Mouse (Mus musculus) liver, embryonic 14.5 days (tissue): ENCODE measurements around the gene Prrc2b. TPM values are rescaled to one million over a fixed set of nuclear protein-coding genes. Genes with fewer than 3 reads are reported as not detected.

Experiments
- ATAC-seq: fragments of 200-750 bp; cut with Nextera tagmentation; 2 replicates; pipeline ENCODE4 v1.8.0; 2017; ENCODE audit warnings: moderate number of reproducible peaks, mild to moderate bottlenecking, moderate library complexity; ENCODE audit not compliant: insufficient read depth
- DNase-seq, 3 experiments: peaks; one replicate each; pipeline ENCODE4 v3.0.0-alpha.2; 2012 to 2013; ENCODE audit warnings: low read depth in 3 of 3, low spot score in 3 of 3
- H3K27ac ChIP-seq: fragments of 300-500 bp; sonication (generic); 2 replicates; pipeline ENCODE4 v1.5.1; 2014; ENCODE audit warnings: moderate library complexity, mild to moderate bottlenecking, control low read depth, inconsistent platforms
- H3K27me3 ChIP-seq: fragments of 300-500 bp; sonication (generic); 2 replicates; pipeline ENCODE4 v1.6.1; 2014; ENCODE audit warnings: mild to moderate bottlenecking, low read length, moderate library complexity; ENCODE audit not compliant: control insufficient read depth, insufficient read depth
- H3K36me3 ChIP-seq: fragments of 300-500 bp; sonication (generic); replicated peaks from 2 replicates; pipeline ENCODE4 v1.6.1; 2014; ENCODE audit warnings: low read depth; ENCODE audit not compliant: control insufficient read depth, insufficient read depth
- H3K4me1 ChIP-seq, 2 experiments: fragments of 200-500 bp in 1 of 2; fragments of 300-500 bp in 1 of 2; sonication (generic) in 1 of 2; replicated peaks; 2 replicates each; pipeline ENCODE4 v1.6.1; 2012 to 2014; ENCODE audit warnings: antibody characterized with exemption in 1 of 2, inconsistent platforms in 1 of 2, low read length in 1 of 2; ENCODE audit not compliant: control insufficient read depth in 2 of 2, insufficient read depth in 2 of 2
- H3K4me2 ChIP-seq: fragments of 300-500 bp; sonication (generic); 2 replicates; pipeline ENCODE4 v1.6.1; 2014; ENCODE audit warnings: low read depth, mild to moderate bottlenecking, control low read depth, moderate library complexity
- H3K4me3 ChIP-seq, 2 experiments: fragments of 200-500 bp in 1 of 2; fragments of 300-500 bp in 1 of 2; sonication (generic) in 1 of 2; 2 replicates each; pipeline ENCODE4 v1.5.1; 2012 to 2014; ENCODE audit warnings: low read depth in 2 of 2, low read length in 2 of 2, mild to moderate bottlenecking in 2 of 2, control low read depth in 1 of 2, inconsistent platforms in 1 of 2, moderate library complexity in 1 of 2; ENCODE audit not compliant: insufficient read depth in 1 of 2
- H3K9ac ChIP-seq: fragments of 300-500 bp; sonication (generic); replicated peaks from 2 replicates; pipeline ENCODE4 v1.6.1; 2014; ENCODE audit warnings: mild to moderate bottlenecking, control low read depth, moderate library complexity
- H3K9me3 ChIP-seq: fragments of 300-500 bp; sonication (generic); 2 replicates; pipeline ENCODE4 v1.6.1; 2016; ENCODE audit warnings: low read length, mixed read lengths; ENCODE audit not compliant: control insufficient read depth
- CTCF ChIP-seq: IDR thresholded peaks from 2 replicates; pipeline ENCODE4 v1.5.1; 2016; ENCODE audit warnings: antibody characterized with exemption, low read depth, control low read depth
- EP300 ChIP-seq: IDR thresholded peaks from 2 replicates; pipeline ENCODE4 v1.6.1; 2016; ENCODE audit warnings: antibody characterized with exemption, low read depth
- WGBS: fragments of 180-500 bp; shearing (Covaris S2); extraction: QIAGEN DNeasy Blood & Tissue Kit; methylation state at CpG from one replicate; pipeline ENCODE4 v1.1.7; 2014; ENCODE audit not compliant: insufficient replicate concordance; 5-methylcytosine and 5-hydroxymethylcytosine counted together
- polyA plus RNA-seq, 2 experiments: library from polyadenylated mRNA; depleted of rRNA in 1 of 2; stranded (reverse) in 1 of 2; unstranded in 1 of 2; fragments of >200 nt; fragmentation: Nextera tagmentation in 1 of 2; extraction: Ambion mirVana in 1 of 2; gene quantifications; 2 replicates each; pipeline versions ENCODE4 v1.2.1 to v1.2.3; 2012 to 2014

The Prrc2b gene
- polyA plus RNA-seq, 2 experiments, result 6.2 to 7.6 TPM

DNA sequence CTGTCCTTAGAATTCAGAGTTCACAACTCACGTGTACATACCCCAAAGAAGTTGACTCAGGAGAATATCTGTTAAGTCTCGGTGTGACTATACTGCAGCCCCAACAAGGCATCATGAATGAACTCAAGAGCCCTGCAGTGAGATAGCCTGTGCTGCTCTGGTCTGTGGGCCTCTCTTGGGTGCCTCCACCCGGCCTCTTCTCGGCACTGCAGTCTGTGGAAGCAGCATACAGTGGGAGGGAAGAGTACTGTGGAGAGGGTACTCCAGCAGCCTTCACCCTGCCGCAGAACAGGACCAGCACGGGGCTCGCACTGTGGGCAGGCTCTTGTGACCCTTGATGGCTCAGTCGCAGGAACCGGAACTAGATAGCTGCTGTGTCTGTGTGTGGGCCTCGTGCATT is 64.7 kb downstream of the Prrc2b start:
- 84% methylated on average over 10 of the region's 10 CpGs for WGBS
- no peaks in the 10 kb centered on the region for H3K9me3 ChIP-seq
- H3K27ac ChIP-seq, result no peak overlapping the region
- ATAC-seq, result no peak
- H3K9ac ChIP-seq, result no peak overlapping the region
- no peaks in the 10 kb centered on the region for H3K4me1 ChIP-seq
- H3K4me2 ChIP-seq, result no peak overlapping the region
- peaks cover 64% of the 10 kb centered on the region for H3K36me3 ChIP-seq
- no peak for DNase-seq
- TF ChIP-seq CTCF (no peak), EP300 (no peak)
- no peaks in the 10 kb centered on the region for H3K27me3 ChIP-seq
- no peak overlapping the region for H3K4me3 ChIP-seq

- no peaks in the 10 kb centered on the region for H3K27me3 ChIP-seq
- H3K9me3 ChIP-seq, result no peaks in the 10 kb centered on the region
- 86% methylated on average over 10 of the region's 10 CpGs for WGBS
- H3K4me3 ChIP-seq, result no peak overlapping the region
- H3K4me1 ChIP-seq, result no peaks in the 10 kb centered on the region
- H3K9ac ChIP-seq, result no peak overlapping the region
- ATAC-seq (no peak), DNase-seq (no peak)
- peaks cover 60% of the 10 kb centered on the region for H3K36me3 ChIP-seq
- H3K27ac ChIP-seq, result no peak overlapping the region
- TF ChIP-seq EP300 (no peak), CTCF (no peak)
- no peak overlapping the region for H3K4me2 ChIP-seq
Observed at GRCm38 (mm10) chr2:32216506-32216905, 65.6 kb downstream of the Prrc2b start.

DNA sequence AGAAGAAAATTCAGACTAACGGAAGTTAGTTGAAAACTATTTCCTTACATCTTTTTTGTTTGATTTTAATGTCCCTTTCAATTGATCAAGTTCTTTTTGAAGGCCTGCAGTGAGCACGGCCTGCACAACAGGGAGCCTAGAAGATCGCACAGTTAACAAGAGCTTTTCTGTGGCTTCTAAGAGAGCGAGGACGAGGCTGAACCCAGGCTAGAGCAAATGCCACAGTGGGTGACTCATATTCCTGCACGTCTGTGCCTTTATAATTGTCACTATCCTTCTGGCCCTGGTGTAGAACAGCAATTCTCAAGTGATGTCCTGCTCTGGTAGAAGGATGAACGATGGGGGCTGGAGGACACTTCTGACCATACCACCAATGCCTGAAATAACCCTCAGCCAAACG is 66.8 kb downstream of the Prrc2b start:
- no peak overlapping the region for H3K9ac ChIP-seq
- WGBS, result 79% methylated on average over 8 of the region's 8 CpGs
- no peaks in the 10 kb centered on the region for H3K27me3 ChIP-seq
- DNase-seq (no peak), ATAC-seq (no peak)
- no peaks in the 10 kb centered on the region for H3K9me3 ChIP-seq
- H3K4me1 ChIP-seq, result no peaks in the 10 kb centered on the region
- H3K4me2 ChIP-seq, result no peak overlapping the region
- no peak overlapping the region for H3K27ac ChIP-seq
- TF ChIP-seq EP300 (no peak), CTCF (no peak)
- no peak overlapping the region for H3K4me3 ChIP-seq
- H3K36me3 ChIP-seq, result peaks cover 59% of the 10 kb centered on the region

DNA sequence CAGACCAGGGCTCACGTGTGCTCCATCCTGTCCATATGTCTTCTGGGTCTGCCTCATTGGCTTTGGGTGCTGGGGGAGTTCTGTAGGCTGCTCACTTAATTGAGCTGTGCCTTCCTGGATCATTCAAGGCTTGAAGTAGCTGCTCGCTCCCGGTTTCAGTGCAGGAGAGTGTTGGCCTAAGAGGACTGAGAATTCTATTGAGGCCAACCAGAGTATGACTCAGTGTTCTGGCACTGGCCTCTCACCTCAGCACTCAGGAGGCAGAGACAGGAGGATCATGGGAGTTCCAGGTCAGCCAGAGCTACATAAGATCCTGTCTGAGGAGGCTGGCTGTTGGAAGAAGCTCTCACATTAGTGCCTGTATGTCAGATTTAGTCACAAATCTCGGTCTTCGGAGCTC is 67.2 kb downstream of the Prrc2b start:
- Histone ChIP-seq H3K9me3 (no peaks in the 10 kb centered on the region), H3K27ac (no peak overlapping the region), H3K4me3 (no peak overlapping the region), H3K36me3 (peaks cover 60% of the 10 kb centered on the region), H3K4me2 (no peak overlapping the region), H3K4me1 (no peaks in the 10 kb centered on the region), H3K9ac (no peak overlapping the region), H3K27me3 (no peaks in the 10 kb centered on the region)
- 88% methylated on average over 5 of the region's 5 CpGs for WGBS
- DNase-seq, result no peak
- TF ChIP-seq CTCF (no peak), EP300 (no peak)
- ATAC-seq, result no peak

- H3K9me3 ChIP-seq, result no peaks in the 10 kb centered on the region
- H3K4me3 ChIP-seq, result no peak overlapping the region
- H3K27ac ChIP-seq, result no peak overlapping the region
- H3K9ac ChIP-seq, result no peak overlapping the region
- no peaks in the 10 kb centered on the region for H3K4me1 ChIP-seq
- peaks cover 64% of the 10 kb centered on the region for H3K36me3 ChIP-seq
- 81% methylated on average over 11 of the region's 11 CpGs for WGBS
- TF ChIP-seq EP300 (no peak), CTCF (no peak)
- no peak for ATAC-seq
- DNase-seq, result no peak
- H3K4me2 ChIP-seq, result no peak overlapping the region
- no peaks in the 10 kb centered on the region for H3K27me3 ChIP-seq
Observed at GRCm38 (mm10) chr2:32218541-32219334, 67.9 kb downstream of the Prrc2b start.
